Mouse (Mus musculus) kidney, embryonic 16.5 days (tissue): ENCODE measurements around the gene Ankrd13a. TPM values are rescaled to one million over a fixed set of nuclear protein-coding genes. Genes with fewer than 3 reads are reported as not detected.

Source experiments
- ATAC-seq: fragments of 200-750 bp; cut with Nextera tagmentation; 2 replicates; pipeline ENCODE4 v1.8.0; 2017; ENCODE audit warnings: moderate TSS enrichment; ENCODE audit not compliant: low FRiP score, low TSS enrichment
- H3K27ac ChIP-seq: fragments of 300-500 bp; sonication (generic); 2 replicates; pipeline ENCODE4 v1.5.1; 2014; ENCODE audit warnings: low read length
- H3K27me3 ChIP-seq: fragments of 300-500 bp; sonication (generic); 2 replicates; pipeline ENCODE4 v1.6.1; 2014; ENCODE audit warnings: low read length, control low read depth, mixed read lengths; ENCODE audit not compliant: insufficient read depth
- H3K36me3 ChIP-seq: fragments of 300-500 bp; sonication (generic); 2 replicates; pipeline ENCODE4 v1.6.1; 2014; ENCODE audit warnings: low read length, control low read depth, mixed read lengths; ENCODE audit not compliant: insufficient read depth
- H3K4me1 ChIP-seq: fragments of 300-500 bp; sonication (generic); 2 replicates; pipeline ENCODE4 v1.6.1; 2014; ENCODE audit warnings: low read length, control low read depth, mixed read lengths; ENCODE audit not compliant: insufficient read depth
- H3K4me2 ChIP-seq: fragments of 300-500 bp; sonication (generic); replicated peaks from 2 replicates; pipeline ENCODE4 v1.6.1; 2014; ENCODE audit warnings: low read depth, low read length
- H3K4me3 ChIP-seq: fragments of 300-500 bp; sonication (generic); 2 replicates; pipeline ENCODE4 v1.5.1; 2014; ENCODE audit warnings: mild to moderate bottlenecking, low read length
- H3K9ac ChIP-seq: fragments of 300-500 bp; sonication (generic); replicated peaks from 2 replicates; pipeline ENCODE4 v1.6.1; 2014; ENCODE audit warnings: low read length
- H3K9me3 ChIP-seq: fragments of 300-500 bp; sonication (generic); 2 replicates; pipeline ENCODE4 v1.6.1; 2016; ENCODE audit warnings: low read length, control low read depth
- whole genome bisulfite sequencing: fragments of 180-500 bp; shearing (Covaris S2); extraction: QIAGEN DNeasy Blood & Tissue Kit; methylation state at CpG from one replicate; pipeline ENCODE4 v1.1.7; 2014; 5-methylcytosine and 5-hydroxymethylcytosine counted together
- polyA plus RNA-seq: library from polyadenylated mRNA; unstranded; fragments of >200 nt; fragmentation: Nextera tagmentation; extraction: Ambion mirVana; gene quantifications from 2 replicates; pipeline ENCODE4 v1.2.1, GENCODE M21; 2015

The Ankrd13a gene
- polyA plus RNA-seq, 1 experiment from 2014 or later: 33.9 TPM

- Histone ChIP-seq H3K9ac (no peak overlapping the region), H3K9me3 (no peaks in the 10 kb centered on the region), H3K4me1 (peaks cover 11% of the 10 kb centered on the region), H3K27ac (no peak overlapping the region), H3K4me3 (no peak overlapping the region), H3K36me3 (peaks cover 47% of the 10 kb centered on the region), H3K4me2 (no peak overlapping the region), H3K27me3 (no peaks in the 10 kb centered on the region)
- no peak for ATAC-seq
- WGBS: 47% methylated on average over 3 of the region's 3 CpGs
These were observed 30.5 kb downstream of the Ankrd13a start for GRCm38 (mm10) chr5:114804958-114805357.

- Histone ChIP-seq H3K4me2 (no peak overlapping the region; the same call in 1 of the 2 replicates), H3K9me3 (no peaks in the 10 kb centered on the region), H3K27ac (peak overlapping the region; percentile 84), H3K9ac (no peak overlapping the region; the same call in 1 of the 2 replicates), H3K27me3 (no peaks in the 10 kb centered on the region), H3K4me3 (no peak overlapping the region), H3K4me1 (peaks cover 11% of the 10 kb centered on the region), H3K36me3 (peaks cover 44% of the 10 kb centered on the region)
- ATAC-seq: no peak
- 63% methylated on average over 15 of the region's 15 CpGs for WGBS
These were observed 31.2 kb downstream of the Ankrd13a start for GRCm38 (mm10) chr5:114805436-114806350.

- peak overlapping the region; percentile 70 for H3K27ac ChIP-seq
These were observed 32.2 kb downstream of the Ankrd13a start for GRCm38 (mm10) chr5:114806636-114807035.

GRCm38 (mm10) chr5:114807063-114807462, 32.6 kb downstream of the Ankrd13a start:
- Histone ChIP-seq H3K36me3 (peaks cover 37% of the 10 kb centered on the region), H3K9ac (no peak overlapping the region), H3K4me3 (no peak overlapping the region), H3K4me1 (peaks cover 11% of the 10 kb centered on the region), H3K27me3 (no peaks in the 10 kb centered on the region), H3K4me2 (no peak overlapping the region), H3K27ac (peak overlapping the region; percentile 70; the same call in 1 of the 2 replicates), H3K9me3 (no peaks in the 10 kb centered on the region)
- no peak for ATAC-seq
- WGBS: 54% methylated on average over 9 of the region's 9 CpGs

More at GRCm38 (mm10) chr5:114806636-114807035, 32.2 kb downstream of the Ankrd13a start:
- no peaks in the 10 kb centered on the region for H3K27me3 ChIP-seq
- peaks cover 40% of the 10 kb centered on the region for H3K36me3 ChIP-seq
- whole genome bisulfite sequencing: 83% methylated on average over 8 of the region's 8 CpGs
- H3K9ac ChIP-seq: peak overlapping the region; percentile 29; the same call in 1 of the 2 replicates
- no peaks in the 10 kb centered on the region for H3K9me3 ChIP-seq
- peaks cover 11% of the 10 kb centered on the region for H3K4me1 ChIP-seq
- 0 out of 2 replicates have a peak, but pooled peaks have one; percentile 5 for ATAC-seq
- H3K4me2 ChIP-seq: no peak overlapping the region
- no peak overlapping the region for H3K4me3 ChIP-seq

- Histone ChIP-seq H3K36me3 (peaks cover 37% of the 10 kb centered on the region), H3K4me3 (no peak overlapping the region), H3K27ac (peak overlapping the region; percentile 70; the same call in 1 of the 2 replicates), H3K9ac (no peak overlapping the region), H3K9me3 (no peaks in the 10 kb centered on the region), H3K27me3 (no peaks in the 10 kb centered on the region), H3K4me1 (peaks cover 13% of the 10 kb centered on the region), H3K4me2 (no peak overlapping the region)
- ATAC-seq: peak; percentile 35; the same call in 1 of the 2 replicates
- WGBS: 33% methylated on average over 8 of the region's 8 CpGs
These were observed 33.0 kb downstream of the Ankrd13a start for GRCm38 (mm10) chr5:114807468-114807867.

- no peaks in the 10 kb centered on the region for H3K27me3 ChIP-seq
- H3K9me3 ChIP-seq: no peaks in the 10 kb centered on the region
- ATAC-seq: no peak
- H3K9ac ChIP-seq: no peak overlapping the region
- H3K36me3 ChIP-seq: peaks cover 34% of the 10 kb centered on the region
- peaks cover 17% of the 10 kb centered on the region for H3K4me1 ChIP-seq
- 0 out of 2 replicates have a peak overlapping the region, but pooled peaks have one; percentile 25 for H3K27ac ChIP-seq
- no peak overlapping the region for H3K4me2 ChIP-seq
- 67% methylated on average over 6 of the region's 6 CpGs for WGBS
- no peak overlapping the region for H3K4me3 ChIP-seq
These were observed 33.4 kb downstream of the Ankrd13a start for GRCm38 (mm10) chr5:114807893-114808292.

GRCm38 (mm10) chr5:114808385-114808784, 33.9 kb downstream of the Ankrd13a start:
- no peak for ATAC-seq
- Histone ChIP-seq H3K27ac (no peak overlapping the region), H3K9ac (no peak overlapping the region), H3K4me1 (peaks cover 18% of the 10 kb centered on the region), H3K36me3 (peaks cover 29% of the 10 kb centered on the region), H3K4me2 (no peak overlapping the region), H3K27me3 (no peaks in the 10 kb centered on the region), H3K9me3 (no peaks in the 10 kb centered on the region), H3K4me3 (no peak overlapping the region)
- WGBS: 71% methylated on average over 8 of the region's 8 CpGs

- Histone ChIP-seq H3K27me3 (no peaks in the 10 kb centered on the region), H3K9me3 (no peaks in the 10 kb centered on the region), H3K4me1 (peaks cover 18% of the 10 kb centered on the region), H3K4me2 (no peak overlapping the region), H3K4me3 (no peak overlapping the region), H3K9ac (no peak overlapping the region), H3K27ac (no peak overlapping the region), H3K36me3 (peaks cover 20% of the 10 kb centered on the region)
- WGBS: 77% methylated on average over 10 of the region's 10 CpGs
- no peak for ATAC-seq
These were observed 34.8 kb downstream of the Ankrd13a start for GRCm38 (mm10) chr5:114809181-114809756.

GRCm38 (mm10) chr5:114809826-114810225, 35.3 kb downstream of the Ankrd13a start:
- Histone ChIP-seq H3K9ac (no peak overlapping the region), H3K4me1 (peaks cover 18% of the 10 kb centered on the region), H3K27ac (no peak overlapping the region), H3K9me3 (no peaks in the 10 kb centered on the region), H3K27me3 (no peaks in the 10 kb centered on the region), H3K4me2 (no peak overlapping the region), H3K4me3 (no peak overlapping the region), H3K36me3 (peaks cover 18% of the 10 kb centered on the region)
- 91% methylated on average over 5 of the region's 5 CpGs for WGBS
- ATAC-seq: no peak
